Mouse (Mus musculus) activated CD4-positive, CD25-positive, alpha-beta regulatory T cell (primary cell): ENCODE data around the gene Krtap13-1. TPM values are rescaled to one million over a fixed set of nuclear protein-coding genes. Genes with fewer than 3 reads are reported as not detected.

ENCODE experiments used
- polyA plus RNA-seq, 2 experiments: library from polyadenylated mRNA; unstranded; fragments of 100-300 nt; shearing (Covaris generic); gene quantifications; one replicate each; pipeline ENCODE4 v1.2.1; 2017

Krtap13-1 gene
- polyA plus RNA-seq, result not detected

GRCm38 (mm10) chr16:88728812-88729275 is at the start of gene Krtap13-1:
TSS of gene Krtap13-1 (plus strand) at chr16:88728862.

GRCm38 (mm10) chr16:88707496-88708012 is 21.1 kb upstream of the Krtap13-1 start, which contains the start of gene 2310061N02Rik:
TSS of gene 2310061N02Rik (minus strand) at chr16:88707962.

DNA sequence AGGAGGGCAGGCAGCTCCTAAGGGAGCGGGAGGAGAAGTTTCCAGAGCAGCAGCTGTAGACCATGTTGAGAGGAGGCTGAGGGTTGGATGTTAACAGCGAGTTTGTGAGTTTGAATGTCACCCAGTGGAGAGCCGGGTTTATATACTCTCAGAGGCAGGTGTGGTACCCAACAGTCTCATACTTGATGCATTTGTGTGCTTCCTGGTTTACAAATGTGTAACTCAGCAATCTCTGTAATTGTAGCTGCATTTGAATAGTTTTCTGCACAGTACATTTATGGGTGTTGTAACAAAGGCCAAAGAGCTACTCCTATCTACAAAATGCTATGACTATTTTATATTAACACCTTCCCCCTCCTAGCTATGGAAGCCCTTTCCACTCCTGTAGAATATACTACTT is 22.9 kb downstream of the Krtap13-1 start, which contains the start of gene Krtap13:
Krtap13 (minus strand) TSS at position 101 of the 400 bp plus-strand sequence.

GRCm38 (mm10) chr16:88758547-88758946 is 29.9 kb downstream of the Krtap13-1 start, which contains the start of gene 2310034C09Rik:
TSS of gene 2310034C09Rik (plus strand) at chr16:88758847.

DNA sequence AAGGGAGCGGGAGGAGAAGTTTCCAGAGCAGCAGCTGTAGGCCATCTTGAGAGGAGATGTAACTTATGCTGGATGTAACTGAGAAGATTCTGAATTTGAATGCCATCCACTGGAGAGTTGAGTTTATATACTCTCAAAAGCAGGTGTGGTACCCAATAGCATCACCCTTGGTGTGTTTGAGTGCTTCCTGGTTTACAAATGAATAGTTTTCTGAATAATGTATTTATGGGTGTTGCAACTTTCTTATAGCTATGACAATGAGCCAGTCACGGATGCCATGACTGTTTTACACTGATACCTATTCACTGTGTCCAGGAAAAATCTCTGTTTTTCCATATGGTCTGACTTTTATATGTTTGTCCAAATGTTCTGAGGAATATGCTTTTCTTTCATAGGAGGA is 45.4 kb downstream of the Krtap13-1 start, which contains the start of gene 2310057N15Rik:
2310057N15Rik (minus strand) TSS at position 101 of the 400 bp plus-strand sequence.

DNA sequence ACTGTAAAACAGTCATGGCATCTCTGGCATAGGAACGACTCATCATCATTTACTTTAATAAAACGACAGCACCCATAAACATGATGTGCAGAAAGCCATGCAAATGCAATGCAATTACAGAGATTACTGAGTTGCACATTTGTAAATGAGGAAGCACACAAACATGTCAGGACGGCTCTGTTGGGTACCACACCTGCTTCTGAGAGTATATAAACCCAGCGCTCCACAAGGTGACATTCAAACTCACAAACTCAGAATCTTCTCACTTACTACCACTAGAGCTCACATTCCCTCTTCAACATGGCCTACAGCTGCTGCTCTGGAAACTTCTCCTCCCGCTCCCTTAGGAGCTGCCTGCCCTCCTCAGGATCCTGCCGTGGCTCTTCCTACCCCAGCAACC is 48.9 kb downstream of the Krtap13-1 start, which contains the start of gene Gm5965:
Gm5965 (plus strand) TSS at position 301 of the 400 bp plus-strand sequence.

Other genes starting within 250 kb of the Krtap13-1 start
- not detected for gene Cldn17, start 221.9 kb upstream of the Krtap13-1 start, polyA plus RNA-seq
- under 1 TPM; 0.23 to 0.58 TPM for gene Cldn8, start 165.7 kb upstream of the Krtap13-1 start, polyA plus RNA-seq
- gene Krtap24-1, start 116.6 kb upstream of the Krtap13-1 start, polyA plus RNA-seq, result not detected
- not detected for gene 2310079G19Rik, start 101.2 kb upstream of the Krtap13-1 start, polyA plus RNA-seq
- gene Krtap26-1, start 81.1 kb upstream of the Krtap13-1 start, polyA plus RNA-seq, result under 1 TPM in 1 of 2 experiments, not detected in 1; 0.18 TPM
- gene Krtap27-1, start 57.2 kb upstream of the Krtap13-1 start, polyA plus RNA-seq, result not detected
- under 1 TPM in 1 of 2 experiments, not detected in 1; 0.37 TPM for gene 2310061N02Rik, start 20.9 kb upstream of the Krtap13-1 start, polyA plus RNA-seq
- gene Krtap13, start 22.8 kb downstream of the Krtap13-1 start, polyA plus RNA-seq, result not detected
- under 1 TPM in 1 of 2 experiments, not detected in 1; 0.37 TPM for gene 2310034C09Rik, start 30.0 kb downstream of the Krtap13-1 start, polyA plus RNA-seq
- gene 2310057N15Rik, start 45.3 kb downstream of the Krtap13-1 start, polyA plus RNA-seq, result not detected
- not detected for gene Gm5965, start 49.0 kb downstream of the Krtap13-1 start, polyA plus RNA-seq
- gene Gm20741, start 83.4 kb downstream of the Krtap13-1 start, polyA plus RNA-seq, result not detected
- not detected for gene Krtap15, start 91.4 kb downstream of the Krtap13-1 start, polyA plus RNA-seq
- gene Krtap14, start 97.3 kb downstream of the Krtap13-1 start, polyA plus RNA-seq, result not detected
- gene Krtap19-1, start 140.5 kb downstream of the Krtap13-1 start, polyA plus RNA-seq, result not detected
- gene Krtap19-2, start 145.4 kb downstream of the Krtap13-1 start, polyA plus RNA-seq, result not detected
- not detected for gene Krtap19-3, start 149.2 kb downstream of the Krtap13-1 start, polyA plus RNA-seq
- gene Krtap19-4, start 156.2 kb downstream of the Krtap13-1 start, polyA plus RNA-seq, result not detected
- gene Krtap19-5, start 167.6 kb downstream of the Krtap13-1 start, polyA plus RNA-seq, result not detected
- not detected for gene Krtap19-9b, start 203.4 kb downstream of the Krtap13-1 start, polyA plus RNA-seq
- gene Krtap16-3, start 234.0 kb downstream of the Krtap13-1 start, polyA plus RNA-seq, result not detected